Mouse (Mus musculus): Measurements from ENCODE around the gene Insig2.

- TF ChIP-seq EP300 (IDR thresholded peaks at IDR 0.05; ENCODE audit: insufficient read depth, low read depth, low read length) (no peak), CTCF (IDR thresholded peaks at IDR 0.05) (no peak)
Observed at GRCm38 (mm10) chr1:121360561-121360960, 28.2 kb upstream of the Insig2 start.
